Comparison of ENCODE assay signal across 8 mouse cellular contexts in the genomic region with DNA sequence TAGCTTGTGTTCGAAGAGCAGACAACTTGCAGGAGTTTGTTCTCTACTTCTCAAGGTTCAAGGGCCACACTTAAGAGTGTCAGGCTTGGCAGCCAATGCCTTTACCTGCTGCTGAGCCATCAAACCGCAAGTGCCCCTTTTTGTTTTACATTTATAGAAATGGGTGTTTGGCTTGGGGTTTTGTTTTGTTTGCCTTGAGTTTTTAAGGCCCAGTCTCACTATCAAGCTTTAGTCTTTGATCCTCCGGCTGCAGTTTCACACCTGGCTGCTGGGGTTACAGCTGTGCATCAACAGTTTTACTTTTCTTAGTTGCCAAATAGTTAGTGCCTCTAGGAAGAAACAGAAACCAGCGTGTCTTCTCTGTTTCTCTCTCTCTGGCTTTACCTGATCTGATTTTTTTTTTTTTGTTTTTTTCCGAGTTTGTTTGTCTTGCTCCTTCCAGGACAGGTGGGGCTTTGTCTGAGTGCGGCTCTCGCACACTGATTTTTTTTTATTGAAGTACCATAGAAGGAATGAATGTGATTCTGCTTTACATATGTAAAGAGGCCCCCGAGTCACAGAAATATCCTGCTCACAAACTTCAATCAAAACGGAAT. TPM values are rescaled to one million over a fixed set of nuclear protein-coding genes. Genes with fewer than 3 reads are reported as not detected.
DNase-seq lines count a peak whose midpoint lies in the region; ATAC-seq and TF ChIP-seq lines count a peak whose summit lies in the region.

No protein-coding gene starts in this region.

- H3K27me3 ChIP-seq in cerebellum, adult 2 months (ENCODE audit: control insufficient read depth, insufficient read depth, low read length): no peaks in the 10 kb centered on the region
- H3K27me3 ChIP-seq in embryonic facial prominence, embryonic 11.5 days (ENCODE audit: control insufficient read depth, insufficient read depth, low read length): peaks cover 14% of the 10 kb centered on the region
- peaks cover 3% of the 10 kb centered on the region for H3K27me3 ChIP-seq in midbrain, embryonic 15.5 days (replicated peaks)

- intact Hi-C loops in left cerebral cortex, postnatal 25 days (cut with DNase I): no loop called here

- DNase-seq in cerebellum, adult 2 months: no peak
- DNase-seq in embryonic facial prominence, embryonic 11.5 days (ENCODE audit: low spot score): peak; percentile 11
- DNase-seq in kidney, postnatal 25 days: peak; percentile 40 to 64
- no peak for DNase-seq in retina, postnatal 1 day
- DNase-seq in left cerebral cortex, postnatal 25 days (ENCODE audit: low spot score in 2 of 2): no peak
- no peak for DNase-seq in layer of hippocampus, adult 8-10 months (ENCODE audit: low spot score in 2 of 2)

- H3K4me1 ChIP-seq in cerebellum, adult 2 months (ENCODE audit: control insufficient read depth, insufficient read depth, low read length): peaks cover 7% of the 10 kb centered on the region; the same call in 1 of the 2 replicates
- H3K4me1 ChIP-seq in embryonic facial prominence, embryonic 11.5 days (ENCODE audit: control insufficient read depth, insufficient read depth, low read length): no peaks in the 10 kb centered on the region; the same call in 1 of the 2 replicates
- peaks cover 16% of the 10 kb centered on the region for H3K4me1 ChIP-seq in midbrain, embryonic 15.5 days

- H3K27ac ChIP-seq in cerebellum, adult 2 months (ENCODE audit: insufficient read depth, low read length): no peak overlapping the region
- H3K27ac ChIP-seq in embryonic facial prominence, embryonic 11.5 days (replicated peaks; ENCODE audit: low read depth, low read length): no peak overlapping the region
- peak overlapping the region; percentile 89 for H3K27ac ChIP-seq in midbrain, embryonic 15.5 days

- peak overlapping the region; percentile 92 for H3K4me2 ChIP-seq in embryonic facial prominence, embryonic 11.5 days (ENCODE audit: low read depth, low read length)
- peak overlapping the region; percentile 76 for H3K4me2 ChIP-seq in midbrain, embryonic 15.5 days

- no peaks in the 10 kb centered on the region for H3K36me3 ChIP-seq in embryonic facial prominence, embryonic 11.5 days (replicated peaks; ENCODE audit: control insufficient read depth, insufficient read depth, low read depth, low read length)
- H3K36me3 ChIP-seq in midbrain, embryonic 15.5 days (replicated peaks): no peaks in the 10 kb centered on the region

- TF ChIP-seq POLR2A in cerebellum, adult 2 months (IDR thresholded peaks at IDR 0.05; ENCODE audit: borderline replicate concordance, insufficient read depth, low read length): no peak

- no peak for ATAC-seq in cerebellum, adult (ENCODE audit: insufficient number of reproducible peaks, low FRiP score, low TSS enrichment)
- no peak for ATAC-seq in embryonic facial prominence, embryonic 11.5 days (replicated peaks; ENCODE audit: insufficient number of reproducible peaks, low FRiP score, low TSS enrichment, low read depth)
- ATAC-seq in midbrain, embryonic 15.5 days (replicated peaks): no peak

- no peaks in the 10 kb centered on the region for H3K9me3 ChIP-seq in embryonic facial prominence, embryonic 11.5 days (replicated peaks; ENCODE audit: control insufficient read depth, low read length)
- no peaks in the 10 kb centered on the region for H3K9me3 ChIP-seq in midbrain, embryonic 15.5 days

- WGBS in cerebellum, adult 2 months: 49% methylated on average over 9 of the region's 9 CpGs
- 28% methylated on average over 9 of the region's 9 CpGs for WGBS in embryonic facial prominence, embryonic 11.5 days
- 25% methylated on average over 9 of the region's 9 CpGs for WGBS in midbrain, embryonic 15.5 days

- no peak for TF ChIP-seq CTCF in cerebellum, adult 2 months (IDR thresholded peaks at IDR 0.05; ENCODE audit: borderline replicate concordance, insufficient read depth, low read depth, low read length)

- H3K9ac ChIP-seq in embryonic facial prominence, embryonic 11.5 days (replicated peaks; ENCODE audit: low read length): no peak overlapping the region
- H3K9ac ChIP-seq in midbrain, embryonic 15.5 days: peak overlapping the region; percentile 86

- peak overlapping the region; percentile 94 for H3K4me3 ChIP-seq in cerebellum, adult 2 months (replicated peaks; ENCODE audit: insufficient read depth, low read depth, low read length)
- H3K4me3 ChIP-seq in embryonic facial prominence, embryonic 11.5 days (ENCODE audit: low read depth, low read length): peak overlapping the region; percentile 77
- peak overlapping the region; percentile 86 for H3K4me3 ChIP-seq in midbrain, embryonic 15.5 days

RNA-seq across cellular contexts. Expression of gene Pou6f1, which starts 1.4 kb away (rescaled TPM):
- 63.9 and 64.5 TPM in 2 replicates for polyA plus RNA-seq in cerebellum, adult 2 months (2012; rRNA removed)
- 5.9 TPM in 2 replicates for polyA plus RNA-seq in embryonic facial prominence, embryonic 11.5 days (2014; fragmentation: Nextera tagmentation; extraction: Ambion mirVana)
- 43.0 and 43.4 TPM in 2 replicates for polyA plus RNA-seq in midbrain, embryonic 15.5 days (2015; fragmentation: Nextera tagmentation; extraction: Ambion mirVana)
- total RNA-seq in left cerebral cortex, postnatal 25 days (2021): 100 to 1,000 TPM; 132 to 133 TPM
- 100 to 1,000 TPM in 3 of 4 experiments, 10 to 100 TPM in 1; 99.4 to 115 (median 109) TPM for total RNA-seq in layer of hippocampus, adult 8-10 months (2022)

RNA-seq across cellular contexts. Expression of gene Dazap2, which starts 16.8 kb away (rescaled TPM):
- polyA plus RNA-seq in cerebellum, adult 2 months (2012; rRNA removed): 214 and 220 TPM in 2 replicates
- polyA plus RNA-seq in embryonic facial prominence, embryonic 11.5 days (2014; fragmentation: Nextera tagmentation; extraction: Ambion mirVana): 210 and 213 TPM in 2 replicates
- polyA plus RNA-seq in midbrain, embryonic 15.5 days (2015; fragmentation: Nextera tagmentation; extraction: Ambion mirVana): 127 and 130 TPM in 2 replicates
- total RNA-seq in left cerebral cortex, postnatal 25 days (2021): 100 to 1,000 TPM; 109 to 112 TPM
- total RNA-seq in layer of hippocampus, adult 8-10 months (2022): 100 to 1,000 TPM; 106 to 135 (median 115) TPM

RNA-seq across cellular contexts. Expression of gene Smagp, which starts 38.4 kb away (rescaled TPM):
- polyA plus RNA-seq in cerebellum, adult 2 months (2012; rRNA removed): 3.3 and 3.7 TPM in 2 replicates
- polyA plus RNA-seq in embryonic facial prominence, embryonic 11.5 days (2014; fragmentation: Nextera tagmentation; extraction: Ambion mirVana): 4.0 and 5.4 TPM in 2 replicates
- polyA plus RNA-seq in midbrain, embryonic 15.5 days (2015; fragmentation: Nextera tagmentation; extraction: Ambion mirVana): 4.0 and 4.9 TPM in 2 replicates
- 1 to 10 TPM; 1.6 to 2.2 TPM for total RNA-seq in left cerebral cortex, postnatal 25 days (2021)
- 1 to 10 TPM; 1.4 to 4.3 (median 2.7) TPM for total RNA-seq in layer of hippocampus, adult 8-10 months (2022)

RNA-seq across cellular contexts. Expression of gene Tfcp2, which starts 46.6 kb away (rescaled TPM):
- polyA plus RNA-seq in cerebellum, adult 2 months (2012; rRNA removed): 25.4 and 27.6 TPM in 2 replicates
- polyA plus RNA-seq in embryonic facial prominence, embryonic 11.5 days (2014; fragmentation: Nextera tagmentation; extraction: Ambion mirVana): 25.3 and 27.2 TPM in 2 replicates
- polyA plus RNA-seq in midbrain, embryonic 15.5 days (2015; fragmentation: Nextera tagmentation; extraction: Ambion mirVana): 40.2 and 42.8 TPM in 2 replicates
- total RNA-seq in left cerebral cortex, postnatal 25 days (2021): 10 to 100 TPM; 28.9 to 30.3 TPM
- 10 to 100 TPM; 31.4 to 41.1 (median 36.5) TPM for total RNA-seq in layer of hippocampus, adult 8-10 months (2022)

Comparison
In these comparisons a context has a peak if more than half of its experiments do, and no peak if none do; other contexts are left out.
1. DNase-seq: peak in embryonic facial prominence, embryonic 11.5 days (single experiment) and kidney, postnatal 25 days (2 of 2); none in cerebellum, adult 2 months (0 of 2), retina, postnatal 1 day (single experiment), left cerebral cortex, postnatal 25 days (0 of 2) and layer of hippocampus, adult 8-10 months (0 of 2).
2. Peak in every context shown above with its lines, with median percentiles within 50 percentile points of each other: H3K4me3 ChIP-seq.